Mouse (Mus musculus) olfactory bulb, adult 2 months (tissue): ENCODE results near the gene Atp2c1.

Source experiments
- CTCF ChIP-seq: fragments of 200-500 bp; IDR thresholded peaks from 2 replicates; pipeline ENCODE4 v1.5.1; 2012; ENCODE audit warnings: low read depth, mild to moderate bottlenecking, low read length, moderate library complexity; ENCODE audit not compliant: insufficient read depth
- POLR2A ChIP-seq: fragments of 200-500 bp; IDR thresholded peaks from 2 replicates; pipeline ENCODE4 v1.6.1; 2012; ENCODE audit warnings: mild to moderate bottlenecking, low read depth, low read length, moderate library complexity; ENCODE audit not compliant: insufficient read depth

GRCm38 (mm10) chr9:105519278-105519883 lies 7.7 kb downstream of the Atp2c1 start:
- TF ChIP-seq POLR2A (no peak), CTCF (no peak)
